8 mouse cellular contexts compared by ENCODE assay signal in the genomic region with DNA sequence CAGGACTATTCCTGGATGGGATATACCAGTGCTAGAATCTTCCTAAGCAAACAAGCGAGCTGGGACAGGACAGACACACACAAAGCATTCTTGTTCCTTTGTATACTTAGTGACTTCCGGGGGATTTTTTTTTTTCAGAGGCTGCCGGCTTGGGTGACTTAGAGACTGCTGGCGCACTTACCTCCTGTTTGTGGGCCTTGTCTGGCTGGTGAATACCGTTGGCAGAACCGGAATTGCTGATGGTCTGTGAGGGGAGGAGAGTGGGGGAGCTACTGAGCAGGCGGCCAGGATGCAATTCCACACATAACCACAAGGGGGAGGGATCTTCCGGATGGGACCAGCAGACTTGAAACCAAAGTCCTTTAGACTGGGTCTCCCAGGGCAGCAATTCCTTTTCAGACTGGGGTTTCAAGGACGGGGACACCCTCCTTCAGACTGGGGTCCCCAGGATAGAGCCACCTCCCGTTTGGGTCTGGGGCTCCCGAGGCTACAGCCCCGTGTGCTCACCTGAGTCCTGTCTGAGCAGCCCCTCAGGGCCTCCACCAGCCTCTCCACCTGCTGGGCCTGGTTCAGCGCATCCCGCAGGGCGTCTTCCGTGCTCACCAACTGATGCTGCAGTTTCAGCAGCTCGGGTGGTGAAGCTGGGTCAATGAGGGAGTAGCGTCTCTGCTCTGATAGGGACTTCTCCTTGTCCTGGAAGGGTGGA. TPM values are rescaled to one million over a fixed set of nuclear protein-coding genes. Genes with fewer than 3 reads are reported as not detected.
DNase-seq lines count a peak whose midpoint lies in the region; ATAC-seq and TF ChIP-seq lines count a peak whose summit lies in the region.

No protein-coding gene starts in this region.

- no peak for ATAC-seq in heart, embryonic 11.5 days (replicated peaks; ENCODE audit: insufficient number of reproducible peaks, low FRiP score, low TSS enrichment)
- peak; percentile 64 for ATAC-seq in kidney, embryonic 15.5 days (replicated peaks; ENCODE audit: low FRiP score)
- peak; percentile 59 for ATAC-seq in stomach, embryonic 15.5 days (ENCODE audit: insufficient read depth, low FRiP score, low read depth)

- H3ac ChIP-seq in C2C12 (ENCODE audit: control insufficient read depth, insufficient read length, low read depth), result no peak overlapping the region

- H3K4me2 ChIP-seq in heart, embryonic 11.5 days, result peak overlapping the region; percentile 8; the same call in 1 of the 2 replicates
- H3K4me2 ChIP-seq in kidney, embryonic 15.5 days, result no peak overlapping the region
- H3K4me2 ChIP-seq in stomach, embryonic 15.5 days, result no peak overlapping the region

- 0 out of 2 replicates have a peak overlapping the region, but pooled peaks have one; percentile 28 for H3K9ac ChIP-seq in heart, embryonic 11.5 days (ENCODE audit: low read depth, low read length)
- H3K9ac ChIP-seq in kidney, embryonic 15.5 days, result no peak overlapping the region
- no peak overlapping the region for H3K9ac ChIP-seq in liver, adult 2 months (ENCODE audit: low read depth, low read length)
- H3K9ac ChIP-seq in stomach, embryonic 15.5 days, result no peak overlapping the region

- TF ChIP-seq POLR2A in bone marrow macrophage, adult 2 months (IDR thresholded peaks at IDR 0.05; ENCODE audit: borderline replicate concordance, low read depth, low read length), result no peak
- TF ChIP-seq POLR2A in embryonic fibroblast, embryonic 13.5 days (IDR thresholded peaks at IDR 0.05; ENCODE audit: low read depth, low read length), result no peak
- no peak for TF ChIP-seq POLR2A in liver, adult 2 months (IDR thresholded peaks at IDR 0.05; ENCODE audit: extremely low read depth, insufficient read depth, low read length)

- H3K79me2 ChIP-seq in C2C12 (ENCODE audit: control insufficient read depth, insufficient read depth), result no peaks in the 10 kb centered on the region
- H3K79me2 ChIP-seq in liver, adult 2 months (ENCODE audit: control insufficient read depth, insufficient read depth, low read length), result no peaks in the 10 kb centered on the region

- H3K27ac ChIP-seq in bone marrow macrophage, adult 2 months (ENCODE audit: insufficient read depth, low read depth, low read length), result no peak overlapping the region
- no peak overlapping the region for H3K27ac ChIP-seq in embryonic fibroblast, embryonic 13.5 days (ENCODE audit: insufficient read depth, low read length)
- no peak overlapping the region for H3K27ac ChIP-seq in heart, embryonic 11.5 days (ENCODE audit: low read depth, low read length)
- H3K27ac ChIP-seq in kidney, embryonic 15.5 days, result peak overlapping the region; percentile 41; the same call in 1 of the 2 replicates
- no peak overlapping the region for H3K27ac ChIP-seq in liver, adult 2 months (replicated peaks; ENCODE audit: insufficient read depth, low read depth, low read length)
- H3K27ac ChIP-seq in stomach, embryonic 15.5 days, result peak overlapping the region; percentile 38

- 25% methylated on average over 18 of the region's 18 CpGs for WGBS in heart, embryonic 11.5 days (ENCODE audit: insufficient replicate concordance)
- 31% methylated on average over 18 of the region's 18 CpGs for WGBS in kidney, embryonic 15.5 days
- 44% methylated on average over 18 of the region's 18 CpGs for WGBS in liver, adult 2 months
- 26% methylated on average over 18 of the region's 18 CpGs for WGBS in stomach, embryonic 15.5 days

- no peaks in the 10 kb centered on the region for H3K4me1 ChIP-seq in bone marrow macrophage, adult 2 months (ENCODE audit: control insufficient read depth, insufficient read depth, low read length)
- H3K4me1 ChIP-seq in embryonic fibroblast, embryonic 13.5 days (ENCODE audit: control insufficient read depth, insufficient read depth, low read length), result no peaks in the 10 kb centered on the region
- peaks cover 2% of the 10 kb centered on the region; the same call in 1 of the 2 replicates for H3K4me1 ChIP-seq in heart, embryonic 11.5 days (ENCODE audit: control insufficient read depth, insufficient read depth, low read length)
- H3K4me1 ChIP-seq in kidney, embryonic 15.5 days, result peaks cover 15% of the 10 kb centered on the region
- H3K4me1 ChIP-seq in liver, adult 2 months (ENCODE audit: control insufficient read depth, insufficient read depth, low read length), result no peaks in the 10 kb centered on the region
- H3K4me1 ChIP-seq in stomach, embryonic 15.5 days, result no peaks in the 10 kb centered on the region

- no peak overlapping the region for H3K4me3 ChIP-seq in C2C12 (ENCODE audit: insufficient read depth, poor library complexity, severe bottlenecking)
- no peak overlapping the region for H3K4me3 ChIP-seq in bone marrow macrophage, adult 2 months (ENCODE audit: insufficient read depth, low read length)
- no peak overlapping the region for H3K4me3 ChIP-seq in embryonic fibroblast, embryonic 13.5 days (ENCODE audit: insufficient read depth, low read length)
- H3K4me3 ChIP-seq in heart, embryonic 11.5 days (ENCODE audit: low read depth, low read length), result no peak overlapping the region
- H3K4me3 ChIP-seq in kidney, embryonic 15.5 days (replicated peaks), result no peak overlapping the region
- H3K4me3 ChIP-seq in liver, adult 2 months (ENCODE audit: insufficient read depth, low read depth, low read length), result no peak overlapping the region
- H3K4me3 ChIP-seq in stomach, embryonic 15.5 days (replicated peaks), result no peak overlapping the region

- H3K79me3 ChIP-seq in C2C12 (ENCODE audit: low read depth), result no peaks in the 10 kb centered on the region

- H3K36me3 ChIP-seq in C2C12 (ENCODE audit: control insufficient read depth, insufficient read depth), result peaks cover 14% of the 10 kb centered on the region
- H3K36me3 ChIP-seq in heart, embryonic 11.5 days (ENCODE audit: control insufficient read depth, insufficient read depth, low read length), result peaks cover 5% of the 10 kb centered on the region
- peaks cover 63% of the 10 kb centered on the region for H3K36me3 ChIP-seq in kidney, embryonic 15.5 days
- H3K36me3 ChIP-seq in liver, adult 2 months (ENCODE audit: control insufficient read depth, insufficient read depth, low read length), result no peaks in the 10 kb centered on the region
- H3K36me3 ChIP-seq in stomach, embryonic 15.5 days, result peaks cover 13% of the 10 kb centered on the region

- peak; percentile 94 for TF ChIP-seq CTCF in C2C12 (IDR thresholded peaks at IDR 0.05; ENCODE audit: control insufficient read depth, insufficient read depth, insufficient read length)
- TF ChIP-seq CTCF in bone marrow macrophage, adult 2 months (IDR thresholded peaks at IDR 0.05; ENCODE audit: low read depth, low read length), result peak; percentile 70
- TF ChIP-seq CTCF in embryonic fibroblast, embryonic 13.5 days (IDR thresholded peaks at IDR 0.05; ENCODE audit: borderline replicate concordance, insufficient read depth, low read length), result peak; percentile 95
- TF ChIP-seq CTCF in liver, adult 2 months (IDR thresholded peaks at IDR 0.05; ENCODE audit: low read depth, low read length), result peak; percentile 92

- H3K9me3 ChIP-seq in heart, embryonic 11.5 days (replicated peaks; ENCODE audit: control insufficient read depth, low read length), result no peaks in the 10 kb centered on the region
- no peaks in the 10 kb centered on the region for H3K9me3 ChIP-seq in kidney, embryonic 15.5 days (replicated peaks)
- H3K9me3 ChIP-seq in stomach, embryonic 15.5 days, result no peaks in the 10 kb centered on the region

- no peaks in the 10 kb centered on the region for H3K27me3 ChIP-seq in C2C12 (ENCODE audit: control insufficient read depth, insufficient read depth, insufficient read length)
- no peaks in the 10 kb centered on the region for H3K27me3 ChIP-seq in heart, embryonic 11.5 days (ENCODE audit: control insufficient read depth, insufficient read depth, low read length)
- no peaks in the 10 kb centered on the region for H3K27me3 ChIP-seq in kidney, embryonic 15.5 days
- H3K27me3 ChIP-seq in liver, adult 2 months (ENCODE audit: control insufficient read depth, insufficient read depth, low read length), result no peaks in the 10 kb centered on the region
- H3K27me3 ChIP-seq in stomach, embryonic 15.5 days (replicated peaks), result no peaks in the 10 kb centered on the region

- peak; percentile 55 for DNase-seq in liver, adult 2 months (ENCODE audit: extremely low read depth, low read depth, low spot score)
- peak; percentile 87 for DNase-seq in neural tube, embryonic 10.5 days (ENCODE audit: extremely low spot score, low spot score)

TF ChIP-seq in C2C12, 6 proteins besides CTCF, POLR2A, EP300 and RAD21:
- no peak for TF ChIP-seq MYOD1 (IDR thresholded peaks at IDR 0.05; ENCODE audit: control insufficient read depth, insufficient read length, low read depth)
- no peak for TF ChIP-seq USF1 (IDR thresholded peaks at IDR 0.05; ENCODE audit: low read depth)
- TF ChIP-seq MAX (IDR thresholded peaks at IDR 0.05), result no peak
- no peak for TF ChIP-seq FOSL1 (IDR thresholded peaks at IDR 0.05; ENCODE audit: insufficient read depth, low read length, poor library complexity, severe bottlenecking)
- no peak for TF ChIP-seq CEBPB (IDR thresholded peaks at IDR 0.05; ENCODE audit: low read depth)
- TF ChIP-seq MYOG (IDR thresholded peaks at IDR 0.05; ENCODE audit: control insufficient read depth, extremely low read depth, insufficient read length), result no peak

RNA-seq across cellular contexts. Expression of gene Gtf2ird1, which starts 35.3 kb away (rescaled TPM):
- polyA plus RNA-seq in C2C12 (2012; fragmentation: generic; extraction: Trizol), result 48.6 TPM
- 8.8 and 9.6 TPM in 2 replicates for polyA plus RNA-seq in bone marrow macrophage, adult 2 months (2012; ENCODE audit: insufficient read depth, insufficient read length, missing spikeins)
- 52.0 and 58.2 TPM in 2 replicates for polyA plus RNA-seq in embryonic fibroblast, embryonic 13.5 days (2011; ENCODE audit: insufficient read length, low read depth, missing spikeins)
- 49.0 and 55.7 TPM in 2 replicates for polyA plus RNA-seq in heart, embryonic 11.5 days (2014; fragmentation: Nextera tagmentation; extraction: Ambion mirVana)
- 77.5 and 84.3 TPM in 2 replicates for polyA plus RNA-seq in kidney, embryonic 15.5 days (2015; fragmentation: Nextera tagmentation; extraction: Ambion mirVana)
- total RNA-seq in liver, adult 2 months (2014; rRNA removed), result 6.5 and 14.8 TPM in 2 replicates
- 14.9 and 15.3 TPM in 2 replicates for polyA plus RNA-seq in liver, adult 2 months (2012; rRNA removed)
- 83.6 and 90.8 TPM in 2 replicates for polyA plus RNA-seq in stomach, embryonic 15.5 days (2015; fragmentation: Nextera tagmentation; extraction: Ambion mirVana)

Comparison
In these comparisons a context has a peak if more than half of its experiments do, and no peak if none do; other contexts are left out.
1. H3K27ac ChIP-seq: peak in kidney, embryonic 15.5 days (single experiment) and stomach, embryonic 15.5 days (single experiment); none in bone marrow macrophage, adult 2 months (single experiment), embryonic fibroblast, embryonic 13.5 days (single experiment), heart, embryonic 11.5 days (single experiment) and liver, adult 2 months (single experiment).
2. Peak in every context shown above with its lines, with median percentiles within 50 percentile points of each other: CTCF ChIP-seq.